Mouse (Mus musculus) Muller cell, postnatal 12 days (primary cell): ENCODE results near the gene Fgfr2.

Source experiments
- DNase-seq: peaks from one replicate; pipeline ENCODE4 v3.0.0-alpha.2; 2015; ENCODE audit errors: inconsistent ontology term

Gene Fgfr2

DNA sequence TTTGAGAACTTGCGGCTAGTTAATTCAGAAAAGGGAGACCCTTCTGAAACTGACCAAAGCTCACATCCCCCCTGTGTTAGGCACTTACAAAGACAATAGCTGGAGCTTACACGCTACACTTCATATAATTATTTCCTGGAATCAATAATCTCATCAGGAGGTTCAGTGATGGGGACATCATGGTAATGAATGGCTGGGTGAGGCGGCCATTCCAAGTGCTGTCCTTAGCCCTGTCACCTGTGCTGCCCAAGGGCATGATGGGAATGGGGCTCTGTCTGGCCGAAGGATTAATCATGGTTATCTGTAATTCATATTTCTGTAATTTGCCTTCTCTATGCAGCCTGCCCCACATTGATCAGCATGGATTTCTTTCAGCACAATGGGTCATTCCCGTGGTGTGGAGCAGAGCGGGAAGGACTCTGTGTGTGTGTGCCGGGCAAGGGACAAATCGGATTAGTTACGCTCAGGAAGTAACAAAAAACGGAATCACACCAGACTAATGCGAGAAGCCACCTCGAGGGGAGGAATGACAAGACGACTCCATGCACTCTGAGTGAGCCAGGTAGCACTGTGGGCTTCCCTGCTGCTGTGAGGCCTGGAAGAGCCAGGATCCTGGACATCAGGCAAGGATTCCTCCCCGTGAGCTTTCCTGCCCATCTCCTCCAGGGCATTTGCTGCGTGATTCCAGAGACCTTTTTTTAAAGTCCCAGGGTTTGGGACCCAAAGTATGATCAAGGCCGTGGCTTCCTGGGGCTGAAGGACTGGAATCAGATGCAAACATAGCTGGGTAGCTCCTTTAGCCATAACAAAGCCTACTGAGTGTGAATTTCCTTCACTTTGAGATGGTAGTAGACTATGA, 1375.8 kb downstream of the Fgfr2 start:
- no peak for DNase-seq

DNA sequence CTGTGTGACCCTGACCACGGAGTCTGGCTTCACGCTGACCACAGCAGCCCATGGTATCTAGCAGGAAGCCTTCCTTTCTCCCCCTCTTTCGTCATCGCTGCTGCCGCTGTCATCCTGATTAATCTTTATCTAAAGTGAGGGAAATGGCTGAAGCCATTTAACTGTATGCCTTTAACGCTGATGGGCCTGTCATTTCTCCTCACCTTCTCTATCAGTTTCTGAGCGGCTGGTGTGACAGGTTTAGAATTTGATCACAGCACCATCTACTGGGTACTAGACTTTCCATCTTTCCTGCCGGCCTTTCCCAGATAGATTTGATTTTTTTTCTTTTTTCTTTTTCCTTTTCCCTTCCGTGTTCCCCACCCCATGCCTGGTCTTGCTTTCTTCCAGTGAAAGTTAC, 1376.4 kb downstream of the Fgfr2 start:
- peak; percentile 27 for DNase-seq

DNA sequence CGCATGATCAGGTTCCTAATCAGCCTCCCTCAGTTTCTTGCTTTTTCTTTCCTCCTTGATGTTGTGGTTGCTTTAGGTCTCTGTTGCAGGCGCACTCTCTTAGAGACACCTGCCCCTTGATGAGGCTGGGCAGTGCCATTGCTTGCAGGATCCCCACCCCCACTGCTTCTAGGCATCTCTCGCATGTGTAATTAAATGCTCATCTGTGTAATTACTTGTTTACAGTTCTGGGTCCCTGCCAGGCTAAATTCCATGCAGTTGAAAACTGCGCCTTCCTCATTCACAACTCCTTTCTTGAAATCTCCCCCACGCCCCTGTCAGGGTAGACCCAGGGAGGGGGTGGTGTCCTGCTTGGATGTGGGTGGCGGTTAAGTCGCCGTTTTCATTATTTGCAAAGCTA, 1380.0 kb downstream of the Fgfr2 start:
- DNase-seq: no peak

DNA sequence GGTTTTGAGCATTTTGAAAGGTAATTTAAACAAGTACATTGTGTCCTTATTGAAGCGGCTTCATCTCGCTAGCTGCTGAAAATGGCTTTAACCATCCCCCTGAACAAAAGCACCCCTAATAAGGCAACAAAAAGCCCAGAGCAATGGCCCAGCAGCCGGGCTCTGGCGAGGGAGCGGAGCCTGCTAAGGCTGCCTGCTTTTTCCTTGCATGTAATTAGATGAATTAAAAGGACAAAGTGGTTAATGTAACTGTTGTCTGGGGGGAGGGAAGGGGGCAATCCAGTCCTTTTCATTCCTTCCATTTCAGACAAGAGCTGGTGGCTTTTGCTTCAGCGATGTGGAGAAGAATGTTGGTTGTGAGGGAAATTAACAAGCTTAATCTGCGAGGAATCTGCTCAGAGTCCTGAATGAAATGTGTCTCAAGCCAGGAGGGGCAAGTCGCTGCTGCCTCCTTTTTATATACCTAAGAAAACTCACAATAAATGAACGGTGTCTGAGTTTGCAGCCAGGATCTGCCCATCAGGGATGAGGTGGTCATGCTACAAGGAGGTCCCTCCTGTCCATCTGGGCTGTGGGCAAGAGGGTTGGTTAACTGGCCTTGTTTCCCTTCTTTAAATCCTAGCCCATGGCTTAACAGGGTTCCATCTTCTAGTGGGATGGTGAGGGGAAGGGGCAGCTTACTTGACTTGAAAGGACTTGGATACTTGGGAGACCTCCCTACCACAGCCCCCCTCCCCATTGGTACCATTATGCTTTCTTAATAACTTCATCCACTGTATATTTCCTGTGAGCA, 1400.2 kb downstream of the Fgfr2 start:
- DNase-seq: peak; percentile 71

DNA sequence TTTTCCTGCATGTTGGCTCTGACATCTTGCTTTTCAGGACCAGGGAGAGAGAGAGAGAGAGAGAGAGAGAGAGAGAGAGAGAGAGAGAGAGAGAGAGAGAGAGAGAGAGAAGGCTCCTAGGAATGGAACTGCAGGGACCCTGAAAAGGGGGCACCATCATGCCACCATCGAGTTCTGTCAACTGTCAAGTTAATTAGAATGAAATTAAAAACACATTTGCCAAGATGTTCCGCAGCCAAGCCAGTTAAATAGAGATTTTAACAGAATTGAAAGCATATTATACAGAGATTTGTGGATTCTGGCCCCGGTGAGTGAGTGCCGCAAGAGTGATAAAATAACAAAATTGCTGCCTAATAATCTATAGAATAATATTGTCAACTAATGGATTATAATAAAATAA, 1400.8 kb downstream of the Fgfr2 start:
- no peak for DNase-seq

DNA sequence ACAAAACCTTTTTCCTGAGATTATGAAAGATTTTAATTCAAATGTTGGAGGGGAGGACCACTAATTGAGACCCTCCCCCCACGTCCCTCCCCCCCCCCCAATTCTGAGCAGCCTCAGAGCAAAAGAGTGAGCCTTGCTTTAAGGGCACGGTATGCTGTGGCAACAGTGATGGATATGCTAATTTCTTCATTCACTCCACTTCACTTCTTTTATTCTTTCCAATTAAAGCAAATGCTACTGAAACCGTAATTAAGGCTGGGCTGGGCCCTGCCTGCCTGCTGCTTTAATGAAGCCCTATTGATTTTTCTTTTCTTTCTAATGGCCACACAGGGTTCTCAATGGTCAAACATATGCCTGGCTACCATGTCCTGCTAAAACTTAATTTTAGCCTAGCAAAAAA, 1404.9 kb downstream of the Fgfr2 start:
- no peak for DNase-seq

DNA sequence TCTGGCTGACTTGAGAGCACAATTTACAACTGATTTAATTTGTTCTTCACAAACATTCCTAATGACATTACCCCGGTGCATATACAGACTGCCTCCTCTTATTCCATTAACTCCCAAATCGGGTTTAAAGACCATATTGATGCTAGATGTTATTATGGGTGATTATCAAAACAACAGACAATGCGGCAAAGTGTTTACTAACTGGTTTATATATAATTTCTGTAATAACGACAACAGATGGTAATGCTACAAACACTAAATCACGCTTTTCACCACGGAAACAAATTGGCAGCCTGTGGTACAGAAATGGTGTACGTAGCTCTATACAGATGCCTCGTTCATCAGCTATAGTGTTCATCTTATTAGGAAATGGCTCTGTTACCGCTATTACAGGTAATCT, 1410.1 kb downstream of the Fgfr2 start:
- no peak for DNase-seq

DNA sequence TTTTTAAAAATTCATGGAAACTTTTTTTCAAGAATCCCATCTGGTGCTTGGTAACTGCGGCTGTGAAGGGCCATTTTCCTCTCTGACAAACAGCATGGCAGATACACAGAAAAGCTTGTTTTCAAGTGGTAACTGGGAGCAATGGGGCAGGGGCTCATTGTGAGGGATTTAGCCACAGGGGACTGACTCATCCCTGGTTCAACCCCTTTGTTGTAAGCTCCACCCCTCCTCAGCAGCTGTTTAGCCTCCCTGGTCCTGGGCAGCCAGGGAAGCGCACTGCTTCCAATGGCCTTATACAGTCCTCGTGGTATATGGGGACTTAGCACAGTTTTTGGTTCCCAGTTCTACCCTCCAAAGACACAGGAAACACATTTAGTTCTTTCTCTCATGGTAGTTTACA, 1426.3 kb downstream of the Fgfr2 start:
- peak; percentile 59 for DNase-seq

DNA sequence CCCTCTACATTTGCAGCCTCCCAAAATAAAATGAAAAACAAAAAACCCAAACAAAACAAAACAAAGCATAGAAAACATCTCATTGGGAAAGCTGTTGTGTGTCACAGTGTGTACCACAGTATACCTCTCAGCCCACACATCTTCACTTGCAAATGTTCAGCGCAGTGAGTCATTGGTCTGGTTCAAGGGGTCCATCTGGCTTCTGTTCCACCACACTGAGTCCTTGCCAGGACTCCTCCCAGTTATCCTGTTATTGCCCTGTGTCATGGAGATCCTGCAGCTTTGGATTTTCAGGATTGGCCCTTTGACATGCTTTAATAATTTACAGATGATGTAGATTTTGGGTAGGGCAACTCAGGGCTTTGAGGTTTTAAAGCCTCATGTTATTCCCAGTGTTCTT, 1435.8 kb downstream of the Fgfr2 start:
- no peak for DNase-seq

DNA sequence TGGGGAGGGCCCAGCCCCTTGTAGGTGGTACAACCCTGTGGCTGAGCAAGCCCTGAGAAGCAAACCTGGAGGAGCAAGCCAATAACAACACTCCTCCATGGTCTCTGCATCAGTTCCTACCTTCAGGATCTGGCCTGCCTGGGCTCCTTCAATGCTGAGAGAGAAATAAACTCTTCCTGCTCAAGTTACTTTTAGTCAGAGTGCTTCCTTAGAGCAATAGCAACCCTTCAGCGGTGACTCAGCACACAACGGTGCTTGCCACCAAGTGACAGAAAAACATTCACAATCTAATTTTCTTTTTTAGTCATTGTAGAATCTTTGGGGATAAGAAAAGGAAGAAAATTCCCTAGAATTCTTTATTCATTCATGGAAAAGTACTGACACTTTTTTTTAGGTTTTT, 1446.0 kb downstream of the Fgfr2 start:
- no peak for DNase-seq

DNA sequence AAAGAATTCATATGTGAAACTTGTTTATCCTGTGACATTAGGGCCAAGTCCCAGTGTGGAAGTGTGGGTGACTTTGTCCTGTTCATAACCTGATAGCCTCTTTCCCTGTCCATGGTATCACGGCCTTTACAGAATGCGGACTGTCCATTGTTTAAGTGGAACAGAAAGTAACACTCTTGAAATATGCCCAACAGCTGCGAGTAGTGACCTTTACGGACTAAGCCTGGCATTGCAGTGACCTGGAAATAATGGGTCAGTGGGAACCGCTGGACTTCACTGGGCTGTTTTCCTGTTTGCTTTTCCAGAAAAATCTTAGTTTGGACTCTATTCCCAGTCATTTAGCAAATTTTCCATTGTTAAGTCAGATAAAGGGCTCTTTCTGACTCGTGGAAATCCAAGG, 1452.6 kb downstream of the Fgfr2 start:
- DNase-seq: no peak

DNA sequence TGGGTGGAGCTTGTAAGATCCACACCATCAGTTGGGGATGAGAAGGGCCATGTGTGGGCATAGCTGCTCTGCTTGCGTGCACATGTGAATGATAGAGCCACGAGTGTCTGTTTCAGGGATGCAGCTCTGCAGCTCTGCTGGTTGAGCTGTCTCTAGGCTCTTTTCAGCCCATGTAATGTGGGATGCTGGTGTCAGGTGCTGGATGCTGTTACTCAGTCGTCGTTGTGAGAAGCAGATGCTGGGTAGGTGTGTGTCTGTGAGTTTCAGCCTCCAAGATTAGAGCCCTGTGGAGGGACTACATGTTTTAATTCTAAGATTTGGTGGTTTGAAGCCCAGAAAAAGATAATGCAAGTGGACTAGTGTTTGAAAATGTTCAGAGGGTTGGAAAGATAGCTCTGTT, 1453.8 kb downstream of the Fgfr2 start:
- DNase-seq: no peak

DNA sequence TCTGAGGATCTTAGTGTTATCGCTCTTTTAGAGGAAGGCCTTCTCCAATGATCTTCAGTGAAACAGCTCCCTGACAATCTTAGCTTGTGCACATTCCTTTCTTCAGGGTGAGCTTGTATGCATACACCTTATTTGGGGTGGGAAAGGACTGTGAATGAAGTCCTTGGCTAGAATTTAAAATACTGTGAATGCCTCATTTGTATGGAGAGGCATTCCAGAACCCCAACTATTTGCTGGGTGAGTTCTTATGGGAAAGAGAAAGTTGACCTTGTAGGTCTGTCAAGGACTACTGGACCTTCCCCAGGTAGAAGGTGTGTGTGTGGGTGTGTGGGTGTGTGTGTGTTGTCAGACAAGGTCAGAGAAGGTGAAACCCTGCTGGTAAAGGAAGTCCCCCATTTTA, 1462.4 kb downstream of the Fgfr2 start:
- DNase-seq: no peak

DNA sequence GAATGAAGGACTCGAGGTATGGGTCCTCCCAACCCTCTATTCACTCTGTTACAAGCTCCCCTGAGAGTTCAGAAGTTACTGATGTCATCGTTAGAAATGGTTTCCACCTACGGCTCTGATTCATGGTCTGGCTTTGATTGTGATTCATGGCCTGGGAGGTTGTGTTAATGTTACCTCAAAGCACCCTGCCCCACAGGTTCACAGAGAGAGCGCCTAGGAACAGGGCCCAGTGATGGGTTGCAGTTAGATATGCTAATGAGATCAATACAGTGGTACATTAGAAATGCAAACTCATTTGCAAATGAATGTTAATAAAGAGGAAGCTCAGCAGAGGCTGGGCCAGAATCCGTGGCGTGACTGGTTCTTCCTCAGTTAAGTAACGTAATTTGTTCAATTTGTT, 1467.1 kb downstream of the Fgfr2 start:
- DNase-seq: no peak

DNA sequence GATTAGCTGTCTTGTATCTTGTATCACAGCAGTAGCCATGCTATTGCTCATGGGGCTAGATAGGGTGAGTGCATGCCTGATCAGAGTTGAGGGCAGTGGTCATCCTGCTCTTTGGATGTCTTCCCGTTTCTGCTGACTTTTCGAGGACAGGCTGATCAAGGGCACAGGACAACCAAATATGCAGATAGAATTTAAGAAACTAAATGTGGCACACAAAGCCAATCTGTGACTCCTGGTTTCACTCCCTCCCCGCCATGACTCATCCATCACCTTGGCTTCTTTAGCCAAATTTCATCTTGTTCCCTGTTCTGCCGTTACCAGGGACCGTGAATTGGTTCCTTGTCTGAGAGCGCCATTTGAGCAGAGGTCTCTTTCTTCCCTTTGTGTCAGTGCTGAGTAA, 1469.7 kb downstream of the Fgfr2 start:
- no peak for DNase-seq

DNA sequence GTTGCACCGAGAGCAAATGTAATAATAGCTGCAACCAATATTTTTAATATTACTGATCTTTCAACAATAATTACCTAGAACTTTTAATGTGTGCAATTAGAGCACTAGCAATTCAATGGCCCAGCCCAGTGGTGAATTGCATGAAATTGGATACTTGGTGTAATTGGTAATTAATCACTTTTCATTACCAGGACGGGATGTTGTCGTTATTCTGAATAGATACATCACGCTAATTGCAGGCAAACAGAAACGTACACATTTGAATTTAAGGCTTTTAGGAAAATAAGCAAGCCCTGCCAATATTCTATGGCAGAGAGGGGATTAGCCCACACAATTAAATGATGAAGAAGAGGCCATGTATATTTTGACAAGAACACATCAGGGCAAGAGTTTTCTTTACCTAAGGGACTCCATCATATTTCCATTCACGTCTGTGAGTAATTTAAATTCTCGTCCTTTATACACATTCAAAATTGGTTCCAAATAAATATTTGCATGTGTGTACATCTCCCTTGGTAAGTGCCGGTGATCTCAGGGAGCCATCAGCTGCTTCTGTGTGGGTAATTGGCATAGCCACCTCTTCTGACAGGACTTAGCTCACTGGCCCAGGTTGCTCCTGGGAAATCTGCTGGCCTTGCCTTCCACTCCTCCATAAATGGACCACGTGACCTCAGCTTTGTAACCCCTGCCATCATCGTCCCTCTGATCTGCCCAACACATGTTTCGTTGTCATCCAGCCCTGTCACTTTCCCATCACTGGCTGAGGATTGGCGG, 1471.0 kb downstream of the Fgfr2 start:
- DNase-seq: no peak

DNA sequence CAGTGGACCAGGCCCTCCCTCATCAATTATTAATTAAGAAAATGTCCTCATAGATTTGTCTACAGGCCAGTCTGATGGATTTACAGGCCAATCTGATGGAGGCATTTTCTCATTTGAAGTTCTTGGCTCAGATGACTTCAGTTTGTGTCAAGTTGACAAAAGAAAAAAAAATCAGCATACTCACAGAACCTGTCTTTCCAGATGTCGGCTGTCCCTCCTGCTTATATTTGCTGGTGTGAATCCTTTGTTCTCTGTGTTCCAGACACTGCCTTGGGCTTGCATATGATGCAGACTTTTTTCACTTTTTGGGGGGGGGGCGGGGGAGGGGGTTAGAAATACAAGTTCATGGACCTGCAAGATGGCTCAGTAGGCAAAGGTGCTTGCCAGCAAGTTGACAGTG, 1472.9 kb downstream of the Fgfr2 start:
- DNase-seq: no peak

DNA sequence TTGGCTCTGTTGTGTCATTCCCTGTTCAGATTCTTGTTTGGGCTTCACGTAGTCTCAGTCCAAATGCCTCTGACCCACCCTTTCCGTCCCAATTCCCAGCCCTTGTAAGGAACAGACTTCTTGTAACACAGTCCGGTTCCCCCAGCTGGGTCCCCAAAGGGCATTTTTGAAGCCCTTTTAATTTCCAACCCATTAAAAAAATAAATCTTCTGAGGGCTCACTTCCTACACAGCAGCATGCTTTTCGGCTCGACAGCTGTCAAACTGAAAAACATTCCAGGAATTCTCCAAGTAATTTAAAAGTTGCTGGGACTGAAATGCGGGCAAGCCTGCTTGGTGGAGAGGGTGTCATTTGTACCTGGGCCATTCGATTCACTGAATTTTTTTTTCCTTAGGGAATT, 1474.9 kb downstream of the Fgfr2 start:
- DNase-seq: peak; percentile 40

DNA sequence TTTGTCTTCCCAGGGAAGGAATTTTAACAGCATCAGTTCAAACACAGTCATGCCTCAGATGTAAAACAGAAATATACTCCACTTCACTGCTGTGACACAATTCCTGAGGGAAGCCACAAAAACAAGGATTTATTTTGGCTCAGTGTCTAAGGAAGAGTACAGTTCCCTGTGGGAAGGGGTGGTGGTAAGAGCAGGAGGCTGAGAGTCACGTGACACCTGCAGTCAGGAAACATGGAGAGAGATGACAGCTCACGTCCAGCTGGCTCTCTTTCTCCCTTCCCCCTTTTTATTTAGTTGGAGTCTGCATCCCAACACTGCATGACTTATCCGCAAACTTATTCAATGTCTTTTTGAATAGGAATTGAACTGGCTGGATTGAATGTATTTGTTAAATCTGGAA, 1475.6 kb downstream of the Fgfr2 start:
- DNase-seq: no peak

DNA sequence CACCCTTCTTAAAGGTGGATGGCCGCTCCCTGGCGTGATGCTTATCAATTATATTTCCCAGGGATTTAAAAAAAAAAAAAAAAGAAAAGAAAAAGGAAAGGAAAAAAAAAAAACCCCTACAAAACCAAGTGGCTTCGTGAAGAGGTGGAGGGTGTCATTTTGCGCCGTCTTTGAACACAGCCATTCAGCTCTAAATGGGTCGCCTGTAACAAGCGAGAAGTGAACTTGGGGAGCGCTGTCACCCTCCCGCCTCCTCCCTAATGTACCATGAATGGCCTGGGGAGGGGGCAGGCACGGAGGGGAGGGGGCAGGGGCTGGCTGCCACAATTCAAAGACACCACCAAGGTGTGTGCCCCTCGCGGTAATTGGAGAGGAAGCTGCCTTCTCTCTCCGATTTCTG, 1478.6 kb downstream of the Fgfr2 start:
- no peak for DNase-seq

DNA sequence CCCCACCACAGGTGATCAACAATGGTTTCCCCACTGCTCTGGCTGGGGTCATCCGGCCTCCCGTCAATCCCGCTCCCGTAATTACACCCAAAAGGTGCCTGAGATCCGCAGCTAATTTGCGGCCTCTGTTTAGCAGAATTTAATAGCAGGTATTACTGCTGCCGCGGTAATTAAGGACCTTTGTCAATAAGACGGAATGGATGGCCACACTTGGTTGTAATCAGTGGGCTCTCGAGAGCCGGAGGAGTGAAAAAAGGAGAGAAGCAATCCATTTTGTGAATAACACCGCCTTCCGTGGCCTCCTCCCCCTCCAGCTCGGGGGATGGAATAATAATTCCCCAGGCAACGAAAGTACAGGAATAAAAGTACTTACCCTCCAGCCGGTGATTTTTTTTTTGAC, 1479.1 kb downstream of the Fgfr2 start:
- DNase-seq: no peak

DNA sequence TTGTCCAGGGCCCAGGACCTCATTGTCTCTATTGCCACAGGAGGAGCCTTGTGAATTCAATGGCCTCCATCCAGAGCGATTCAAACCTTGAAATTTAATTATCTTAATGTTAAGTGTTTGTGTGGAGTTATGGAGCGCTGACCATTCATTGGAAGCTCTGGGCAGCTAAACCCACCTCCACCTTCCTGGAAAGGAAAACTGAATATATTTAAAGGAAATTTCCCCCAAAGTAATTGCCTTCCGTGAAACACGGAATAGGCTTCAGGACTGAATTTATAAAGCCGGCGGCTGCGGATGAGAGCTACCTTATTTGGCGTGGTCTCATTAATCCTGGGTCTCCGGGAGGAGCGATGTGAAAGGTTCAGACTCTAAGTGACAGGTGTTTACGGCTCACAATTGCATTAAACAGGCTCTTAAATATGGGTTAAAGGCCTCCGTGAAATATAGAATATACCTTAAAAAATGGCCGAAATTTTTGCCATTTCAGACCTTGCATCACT, 1479.8 kb downstream of the Fgfr2 start:
- no peak for DNase-seq
